Mouse (Mus musculus) MEL (cell line): ENCODE results near the gene Chst14. TPM values are rescaled to one million over a fixed set of nuclear protein-coding genes. Genes with fewer than 3 reads are reported as not detected.

ENCODE experiments used
- DNase-seq: peaks from one replicate; pipeline ENCODE4 v3.0.0; 2011; ENCODE audit warnings: low read depth, low spot score
- H3K27ac ChIP-seq: 2 replicates; pipeline ENCODE4 v1.5.1; 2012; ENCODE audit warnings: low read depth, mild to moderate bottlenecking, control low read depth, low read length, moderate library complexity; ENCODE audit not compliant: control insufficient read depth
- H3K27me3 ChIP-seq, 2 experiments: fragments of 150-350 bp in 1 of 2; sonication (generic) in 1 of 2; 2 replicates each; pipeline ENCODE4 v1.6.1; 2012; ENCODE audit warnings: low read length in 2 of 2, mild to moderate bottlenecking in 2 of 2, improper control_type of control experiment in 1 of 2, moderate library complexity in 1 of 2; ENCODE audit not compliant: insufficient read depth in 2 of 2, control insufficient read depth in 1 of 2
- H3K36me3 ChIP-seq, 2 experiments: 2 replicates each; pipeline ENCODE4 v1.6.1; 2012 to 2014; ENCODE audit warnings: low read length in 2 of 2, improper control_type of control experiment in 1 of 2, inconsistent platforms in 1 of 2, mild to moderate bottlenecking in 1 of 2; ENCODE audit not compliant: insufficient read depth in 2 of 2, control insufficient read depth in 1 of 2
- H3K4me1 ChIP-seq, 2 experiments: fragments of 150-350 bp in 1 of 2; sonication (generic) in 1 of 2; 2 replicates each; pipeline ENCODE4 v1.6.1; 2012; ENCODE audit warnings: low read length in 2 of 2, improper control_type of control experiment in 1 of 2, mild to moderate bottlenecking in 1 of 2; ENCODE audit not compliant: insufficient read depth in 2 of 2, control insufficient read depth in 1 of 2
- H3K4me3 ChIP-seq, 2 experiments: fragments of 150-350 bp in 1 of 2; sonication (generic) in 1 of 2; 2 replicates each; pipeline ENCODE4 v1.5.1; 2012; ENCODE audit warnings: low read depth in 2 of 2, low read length in 2 of 2, mild to moderate bottlenecking in 2 of 2, moderate library complexity in 2 of 2, control low read depth in 1 of 2, improper control_type of control experiment in 1 of 2; ENCODE audit not compliant: control insufficient read depth in 1 of 2, insufficient read depth in 1 of 2
- H3K79me2 ChIP-seq: 2 replicates; pipeline ENCODE4 v1.6.1; 2012; ENCODE audit warnings: mild to moderate bottlenecking, low read length, moderate library complexity; ENCODE audit not compliant: control insufficient read depth, poor library complexity, insufficient read depth
- H3K9ac ChIP-seq: 2 replicates; pipeline ENCODE4 v1.6.1; 2012; ENCODE audit warnings: low read depth, mild to moderate bottlenecking, control low read depth, low read length, moderate library complexity; ENCODE audit not compliant: control insufficient read depth, poor library complexity, severe bottlenecking
- H3K9me3 ChIP-seq: fragments of 150-350 bp; sonication (generic); replicated peaks from 2 replicates; pipeline ENCODE4 v1.6.1; 2012; ENCODE audit warnings: mild to moderate bottlenecking, low read length, improper control_type of control experiment, moderate library complexity; ENCODE audit not compliant: insufficient read depth
- BHLHE40 ChIP-seq: IDR thresholded peaks from 2 replicates; pipeline ENCODE4 v1.6.1; 2012; ENCODE audit warnings: low read depth, mild to moderate bottlenecking, inconsistent platforms, low read length, improper control_type of control experiment, borderline replicate concordance
- CHD1 ChIP-seq: IDR thresholded peaks from 2 replicates; pipeline ENCODE4 v1.6.1; 2012; ENCODE audit warnings: low read depth, mild to moderate bottlenecking, inconsistent platforms, low read length, improper control_type of control experiment
- EP300 ChIP-seq, 2 experiments: IDR thresholded peaks; 2 replicates each; pipeline ENCODE4 v1.6.1; 2011; ENCODE audit warnings: improper control_type of control experiment in 2 of 2, low read length in 2 of 2, low read depth in 1 of 2, mild to moderate bottlenecking in 1 of 2
- ETS1 ChIP-seq: IDR thresholded peaks from 2 replicates; pipeline ENCODE4 v1.6.1; 2012; ENCODE audit warnings: low read depth, mild to moderate bottlenecking, inconsistent platforms, low read length, improper control_type of control experiment, moderate library complexity
- GABPA ChIP-seq: IDR thresholded peaks from 2 replicates; pipeline ENCODE4 v1.6.1; 2012; ENCODE audit warnings: low read depth, mild to moderate bottlenecking, inconsistent platforms, low read length, improper control_type of control experiment, moderate library complexity
- GATA1 ChIP-seq: IDR thresholded peaks from 2 replicates; pipeline ENCODE4 v1.6.1; 2011; ENCODE audit warnings: low read depth, low read length, improper control_type of control experiment
- JUND ChIP-seq: IDR thresholded peaks from 2 replicates; pipeline ENCODE4 v1.6.1; 2011; ENCODE audit warnings: low read depth, mild to moderate bottlenecking, improper control_type of control experiment, low read length
- MXI1 ChIP-seq: IDR thresholded peaks from 2 replicates; pipeline ENCODE4 v1.6.1; 2011; ENCODE audit warnings: mild to moderate bottlenecking, low read depth, low read length, improper control_type of control experiment
- MYB ChIP-seq: IDR thresholded peaks from 2 replicates; pipeline ENCODE4 v1.6.1; 2011; ENCODE audit warnings: mild to moderate bottlenecking, low read depth, low read length, improper control_type of control experiment
- MYC ChIP-seq: IDR thresholded peaks from 2 replicates; pipeline ENCODE4 v1.6.1; 2011; ENCODE audit warnings: low read depth, mild to moderate bottlenecking, low read length, improper control_type of control experiment, moderate library complexity
- NRF1 ChIP-seq: IDR thresholded peaks from 2 replicates; pipeline ENCODE4 v1.6.1; 2014; ENCODE audit warnings: low read depth, mild to moderate bottlenecking, inconsistent platforms, low read length, improper control_type of control experiment, moderate library complexity; ENCODE audit not compliant: poor library complexity, insufficient read depth, severe bottlenecking
- POLR2AphosphoS2 ChIP-seq: IDR thresholded peaks from 2 replicates; pipeline ENCODE4 v1.6.1; 2011; ENCODE audit warnings: low read length, improper control_type of control experiment
- RAD21 ChIP-seq: IDR thresholded peaks from 2 replicates; pipeline ENCODE4 v1.6.1; 2011; ENCODE audit warnings: mild to moderate bottlenecking, low read depth, low read length, improper control_type of control experiment
- SIN3A ChIP-seq: IDR thresholded peaks from 2 replicates; pipeline ENCODE4 v1.6.1; 2012; ENCODE audit warnings: low read length, improper control_type of control experiment, inconsistent platforms
- SMC3 ChIP-seq: IDR thresholded peaks from 2 replicates; pipeline ENCODE4 v1.6.1; 2011; ENCODE audit warnings: low read depth, low read length, improper control_type of control experiment
- TAL1 ChIP-seq: IDR thresholded peaks from 2 replicates; pipeline ENCODE4 v1.6.1; 2012; ENCODE audit warnings: mild to moderate bottlenecking, inconsistent platforms, low read length, moderate library complexity, mixed read lengths
- TCF12 ChIP-seq: IDR thresholded peaks from 2 replicates; pipeline ENCODE4 v1.6.1; 2014; ENCODE audit warnings: low read depth, mild to moderate bottlenecking, inconsistent platforms, low read length, improper control_type of control experiment, moderate library complexity
- UBTF ChIP-seq: IDR thresholded peaks from 2 replicates; pipeline ENCODE4 v1.6.1; 2012; ENCODE audit warnings: low read depth, mild to moderate bottlenecking, inconsistent platforms, low read length, improper control_type of control experiment, moderate library complexity, borderline replicate concordance; ENCODE audit not compliant: insufficient read depth
- ZC3H11A ChIP-seq: IDR thresholded peaks from 2 replicates; pipeline ENCODE4 v1.6.1; 2012; ENCODE audit warnings: low read depth, mild to moderate bottlenecking, inconsistent platforms, low read length, improper control_type of control experiment
- ZKSCAN1 ChIP-seq: IDR thresholded peaks from 2 replicates; pipeline ENCODE4 v1.6.1; 2012; ENCODE audit warnings: low read depth, mild to moderate bottlenecking, inconsistent platforms, low read length, improper control_type of control experiment, moderate library complexity
- polyA plus RNA-seq, 2 experiments: library from polyadenylated mRNA; stranded (reverse) in 1 of 2; unstranded in 1 of 2; fragments of >175 nt in 1 of 2; fragments of >200 nt in 1 of 2; gene quantifications; 2 replicates each; pipeline versions ENCODE4 v1.2.1 to v1.2.4; 2012; ENCODE audit warnings: low replicate concordance in 2 of 2, low read depth in 1 of 2; ENCODE audit not compliant: insufficient read length in 2 of 2, insufficient read depth in 1 of 2, missing spikeins in 1 of 2
- total RNA-seq: library from RNA; depleted of rRNA; stranded (reverse); fragments of 300-350 nt; gene quantifications from 2 replicates; pipeline ENCODE4 v1.2.3, GENCODE M21; 2012

The Chst14 gene
- total and polyA plus RNA-seq, 3 experiments: 2.2 to 5.0 TPM; not detected in 1

- Histone ChIP-seq H3K79me2 (no peaks in the 10 kb centered on the region), H3K4me3 (no peak overlapping the region), H3K36me3 (peaks cover 0 to 34% of the 10 kb centered on the region in 2 experiments; a peak in 2 of 4 replicates), H3K4me1 (peaks cover 21 to 48% of the 10 kb centered on the region in 2 experiments), H3K27ac (peak overlapping the region; percentile 82), H3K9me3 (no peaks in the 10 kb centered on the region), H3K9ac (peak overlapping the region; percentile 35), H3K27me3 (no peaks in the 10 kb centered on the region)
- DNase-seq: peak; percentile 70
- TF ChIP-seq TAL1: peak; percentile 37
- TF ChIP-seq MYB: no peak
- TF ChIP-seq JUND: no peak
- TF ChIP-seq TCF12: peak; percentile 55
- no peak for TF ChIP-seq ZKSCAN1
- TF ChIP-seq ZC3H11A: 0 out of 2 replicates have a peak, but pooled peaks have one; percentile 1
- no peak for TF ChIP-seq UBTF
- TF ChIP-seq EP300 (IDR thresholded peaks at IDR 0.05; ENCODE audit: low read depth in 1 of 2, low read length in 2 of 2): peak; percentile 57 to 64; a peak in 3 of 4 replicates
- no peak for TF ChIP-seq NRF1
- TF ChIP-seq RAD21: no peak
- TF ChIP-seq CHD1: no peak
- peak; percentile 22; the same call in 1 of the 2 replicates for TF ChIP-seq MXI1
- TF ChIP-seq GABPA: no peak
- no peak for TF ChIP-seq SMC3
- TF ChIP-seq SIN3A: 0 out of 2 replicates have a peak, but pooled peaks have one; percentile 42
- TF ChIP-seq ETS1: 0 out of 2 replicates have a peak, but pooled peaks have one; percentile 46
- no peak for TF ChIP-seq MYC
- TF ChIP-seq BHLHE40: no peak
- TF ChIP-seq GATA1: peak; percentile 72
- no peak for TF ChIP-seq POLR2AphosphoS2
Measured at GRCm38 (mm10) chr2:118960413-118960812, 34.1 kb downstream of the Chst14 start.

- Histone ChIP-seq H3K27ac (peak overlapping the region; percentile 82), H3K9me3 (no peaks in the 10 kb centered on the region), H3K4me1 (peaks cover 21 to 48% of the 10 kb centered on the region in 2 experiments), H3K9ac (peak overlapping the region; percentile 26; the same call in 1 of the 2 replicates), H3K27me3 (no peaks in the 10 kb centered on the region), H3K79me2 (no peaks in the 10 kb centered on the region), H3K36me3 (peaks cover 0 to 34% of the 10 kb centered on the region in 2 experiments; a peak in 2 of 4 replicates), H3K4me3 (no peak overlapping the region)
- TF ChIP-seq POLR2AphosphoS2 (no peak), MYC (peak; percentile 44; the same call in 1 of the 2 replicates), SIN3A (no peak)
- DNase-seq: peak; percentile 85
Measured at GRCm38 (mm10) chr2:118961546-118961945, 35.2 kb downstream of the Chst14 start.
